Mouse (Mus musculus): ENCODE measurements around the gene Akr1c12. TPM values are rescaled to one million over a fixed set of nuclear protein-coding genes. Genes with fewer than 3 reads are reported as not detected.
"Not testable (repeated sequence)": the region's sequence is repeated elsewhere in the genome, so short reads cannot be mapped to it uniquely, and the experiment has no call there.

The Akr1c12 gene
- polyA plus RNA-seq (2012; ENCODE audit: insufficient read depth, insufficient read length, low replicate concordance, missing spikeins): not detected in 2 replicates

- TF ChIP-seq POLR2A (IDR thresholded peaks at IDR 0.05; ENCODE audit: insufficient read depth, low read depth, low read length) (no peak), CTCF (IDR thresholded peaks at IDR 0.05; ENCODE audit: insufficient read depth, low read depth, low read length) (no peak)
- Histone ChIP-seq H3K4me1 (ENCODE audit: control insufficient read depth, insufficient read depth, low read length) (no peaks in the 10 kb centered on the region), H3K4me3 (ENCODE audit: insufficient read depth, low read depth, low read length) (no peak within 1 kb of the TSS), H3K27ac (ENCODE audit: insufficient read depth, low read depth, low read length) (no peak within 1 kb of the TSS)
- WGBS: 67% methylated on average over 4 of the region's 4 CpGs
These were observed at the start of gene Akr1c12 for GRCm38 (mm10) chr13:4279284-4279683. Gene Akr1c12, minus strand, starts transcription at chr13:4279433.

GRCm38 (mm10) chr13:4318773-4319172 is 39.5 kb upstream of the Akr1c12 start:
- H3K4me3 ChIP-seq (ENCODE audit: insufficient read depth, low read depth, low read length): no peak overlapping the region
- TF ChIP-seq CTCF (IDR thresholded peaks at IDR 0.05; ENCODE audit: insufficient read depth, low read depth, low read length) (no peak), POLR2A (IDR thresholded peaks at IDR 0.05; ENCODE audit: insufficient read depth, low read depth, low read length) (no peak)
- WGBS: 80% methylated on average over 2 of the region's 2 CpGs
- H3K4me1 ChIP-seq (ENCODE audit: control insufficient read depth, insufficient read depth, low read length): no peaks in the 10 kb centered on the region
- no peak overlapping the region for H3K27ac ChIP-seq (ENCODE audit: insufficient read depth, low read depth, low read length)

GRCm38 (mm10) chr13:4313907-4314306 is 34.7 kb upstream of the Akr1c12 start:
- Histone ChIP-seq H3K4me3 (ENCODE audit: insufficient read depth, low read depth, low read length) (no peak overlapping the region), H3K27ac (ENCODE audit: insufficient read depth, low read depth, low read length) (no peak overlapping the region), H3K4me1 (ENCODE audit: control insufficient read depth, insufficient read depth, low read length) (no peaks in the 10 kb centered on the region)
- no peak for TF ChIP-seq POLR2A (IDR thresholded peaks at IDR 0.05; ENCODE audit: insufficient read depth, low read depth, low read length)
- no peak for TF ChIP-seq CTCF (IDR thresholded peaks at IDR 0.05; ENCODE audit: insufficient read depth, low read depth, low read length)
- 83% methylated on average over 2 of the region's 2 CpGs for WGBS

- no peaks in the 10 kb centered on the region for H3K4me1 ChIP-seq (ENCODE audit: control insufficient read depth, insufficient read depth, low read length)
- no peak overlapping the region for H3K27ac ChIP-seq (ENCODE audit: insufficient read depth, low read depth, low read length)
- H3K4me3 ChIP-seq (ENCODE audit: insufficient read depth, low read depth, low read length): no peak overlapping the region
- 48% methylated on average over 2 of the region's 2 CpGs for WGBS
- TF ChIP-seq CTCF (IDR thresholded peaks at IDR 0.05; ENCODE audit: insufficient read depth, low read depth, low read length): no peak
- no peak for TF ChIP-seq POLR2A (IDR thresholded peaks at IDR 0.05; ENCODE audit: insufficient read depth, low read depth, low read length)
These were observed 25.8 kb upstream of the Akr1c12 start for GRCm38 (mm10) chr13:4304861-4305565.

GRCm38 (mm10) chr13:4296991-4297390 is 17.8 kb upstream of the Akr1c12 start:
- Histone ChIP-seq H3K27ac (ENCODE audit: insufficient read depth, low read depth, low read length) (no peak overlapping the region), H3K4me3 (ENCODE audit: insufficient read depth, low read depth, low read length) (no peak overlapping the region), H3K4me1 (ENCODE audit: control insufficient read depth, insufficient read depth, low read length) (no peaks in the 10 kb centered on the region)
- TF ChIP-seq POLR2A (IDR thresholded peaks at IDR 0.05; ENCODE audit: insufficient read depth, low read depth, low read length) (no peak), CTCF (IDR thresholded peaks at IDR 0.05; ENCODE audit: insufficient read depth, low read depth, low read length) (no peak)
- WGBS: 94% methylated on average over 4 of the region's 4 CpGs

- Histone ChIP-seq H3K4me1 (ENCODE audit: control insufficient read depth, insufficient read depth, low read length) (no peaks in the 10 kb centered on the region), H3K4me3 (ENCODE audit: insufficient read depth, low read depth, low read length) (no peak overlapping the region), H3K27ac (ENCODE audit: insufficient read depth, low read depth, low read length) (no peak overlapping the region)
- TF ChIP-seq CTCF (IDR thresholded peaks at IDR 0.05; ENCODE audit: insufficient read depth, low read depth, low read length) (no peak), POLR2A (IDR thresholded peaks at IDR 0.05; ENCODE audit: insufficient read depth, low read depth, low read length) (no peak)
- 33% methylated on average over 7 of the region's 7 CpGs for WGBS
These were observed 2.5 kb upstream of the Akr1c12 start for GRCm38 (mm10) chr13:4281471-4282412.

GRCm38 (mm10) chr13:4277526-4277925 is 1.7 kb downstream of the Akr1c12 start:
- no peak for TF ChIP-seq CTCF (IDR thresholded peaks at IDR 0.05; ENCODE audit: insufficient read depth, low read depth, low read length)
- TF ChIP-seq POLR2A (IDR thresholded peaks at IDR 0.05; ENCODE audit: insufficient read depth, low read depth, low read length): no peak

GRCm38 (mm10) chr13:4270860-4271259 is 8.4 kb downstream of the Akr1c12 start:
- Histone ChIP-seq H3K4me3 (ENCODE audit: insufficient read depth, low read depth, low read length) (no peak overlapping the region), H3K4me1 (ENCODE audit: control insufficient read depth, insufficient read depth, low read length) (no peaks in the 10 kb centered on the region), H3K27ac (ENCODE audit: insufficient read depth, low read depth, low read length) (no peak overlapping the region)
- TF ChIP-seq CTCF (IDR thresholded peaks at IDR 0.05; ENCODE audit: insufficient read depth, low read depth, low read length) (no peak), POLR2A (IDR thresholded peaks at IDR 0.05; ENCODE audit: insufficient read depth, low read depth, low read length) (no peak)

More at GRCm38 (mm10) chr13:4277526-4277925, 1.7 kb downstream of the Akr1c12 start:
- Histone ChIP-seq H3K27ac (ENCODE audit: insufficient read depth, low read depth, low read length) (no peak overlapping the region), H3K4me1 (ENCODE audit: control insufficient read depth, insufficient read depth, low read length) (no peaks in the 10 kb centered on the region), H3K4me3 (ENCODE audit: insufficient read depth, low read depth, low read length) (no peak overlapping the region)
- WGBS: 91% methylated on average over 2 of the region's 2 CpGs

- 90% methylated on average over 2 of the region's 2 CpGs for WGBS
- not testable (repeated sequence) for H3K27ac ChIP-seq (ENCODE audit: insufficient read depth, low read depth, low read length); H3K4me3 ChIP-seq (ENCODE audit: insufficient read depth, low read depth, low read length); H3K4me1 ChIP-seq (ENCODE audit: control insufficient read depth, insufficient read depth, low read length)
These were observed 13.8 kb downstream of the Akr1c12 start for GRCm38 (mm10) chr13:4265455-4265854.
